Mouse (Mus musculus): ENCODE measurements around the gene Dab1. TPM values are rescaled to one million over a fixed set of nuclear protein-coding genes. Genes with fewer than 3 reads are reported as not detected.

Gene Dab1
- polyA plus RNA-seq, 1 experiment from 2014 or later: 0.30 TPM

DNA sequence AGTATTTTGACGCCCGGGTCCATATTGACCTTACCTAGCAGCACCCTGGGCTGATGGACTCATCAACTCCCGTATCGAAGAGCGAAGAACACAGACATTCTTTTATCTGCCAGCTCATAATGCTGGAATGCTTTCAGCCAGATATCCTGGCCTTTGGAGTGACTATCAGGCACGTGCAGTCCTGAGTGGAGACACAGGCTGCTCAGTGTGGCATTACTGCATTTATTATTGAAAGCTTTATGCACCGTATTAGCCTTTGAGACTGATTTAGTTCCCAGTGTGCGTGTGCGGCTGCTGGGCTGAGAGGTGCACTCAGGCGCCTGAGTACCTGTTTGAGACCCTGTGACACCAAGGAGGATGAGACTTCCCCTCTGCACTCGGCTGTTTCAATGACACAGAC is 1075.0 kb downstream of the Dab1 start:
- H3K9ac ChIP-seq: no peak overlapping the region
- no peaks in the 10 kb centered on the region for H3K4me1 ChIP-seq (replicated peaks)
- no peak overlapping the region for H3K27ac ChIP-seq
- H3K4me3 ChIP-seq (replicated peaks): no peak overlapping the region
- H3K4me2 ChIP-seq: no peak overlapping the region
- H3K36me3 ChIP-seq: no peaks in the 10 kb centered on the region
- 66% methylated on average over 11 of the region's 11 CpGs for WGBS (ENCODE audit: insufficient replicate concordance)
- ATAC-seq (ENCODE audit: low read depth) (no peak), DNase-seq (no peak)
- no peaks in the 10 kb centered on the region for H3K27me3 ChIP-seq
- H3K9me3 ChIP-seq (replicated peaks): no peaks in the 10 kb centered on the region

DNA sequence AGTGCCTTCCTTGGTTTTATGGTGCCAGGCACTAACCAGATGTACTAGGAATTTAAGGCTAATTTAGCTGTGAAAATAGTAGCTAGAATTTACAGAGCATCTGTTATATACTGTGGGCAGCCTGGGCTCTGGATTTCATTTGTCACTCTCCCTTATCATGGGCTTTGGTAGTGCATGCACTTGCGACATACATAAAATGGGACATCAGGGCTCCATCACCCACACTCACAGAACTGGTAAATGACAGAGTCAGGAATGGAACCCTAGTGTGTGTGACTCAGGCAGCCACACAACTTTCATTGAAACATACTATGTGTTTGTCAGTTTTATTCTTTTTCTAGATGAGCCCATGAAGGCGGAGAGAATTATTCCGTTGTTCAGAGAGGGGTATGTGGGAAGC is 1077.4 kb downstream of the Dab1 start:
- Histone ChIP-seq H3K9me3 (replicated peaks) (no peaks in the 10 kb centered on the region), H3K36me3 (no peaks in the 10 kb centered on the region), H3K27ac (no peak overlapping the region), H3K4me3 (replicated peaks) (no peak overlapping the region), H3K4me2 (no peak overlapping the region), H3K9ac (no peak overlapping the region), H3K4me1 (replicated peaks) (no peaks in the 10 kb centered on the region), H3K27me3 (no peaks in the 10 kb centered on the region)
- DNase-seq (no peak), ATAC-seq (ENCODE audit: low read depth) (no peak)
- 77% methylated on average over 3 of the region's 3 CpGs for WGBS (ENCODE audit: insufficient replicate concordance)

DNA sequence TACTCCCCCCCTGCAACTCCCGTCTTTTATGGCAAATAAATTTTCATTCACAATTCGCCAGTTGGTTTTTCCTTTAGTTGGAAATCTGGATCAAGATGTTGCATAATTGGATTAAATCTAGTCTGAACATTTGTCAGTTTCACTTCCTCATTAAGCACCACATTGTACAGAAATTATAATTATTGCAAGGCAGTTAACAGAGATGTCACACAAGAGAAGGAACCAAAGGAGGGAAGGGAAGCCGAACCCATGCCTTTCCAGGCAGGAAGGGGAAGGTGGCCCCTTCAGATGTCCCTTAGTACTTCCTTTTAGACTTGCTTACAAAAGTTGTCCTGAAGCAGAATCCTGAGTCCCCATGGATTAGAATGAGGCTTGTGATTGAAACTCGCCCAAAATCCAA is 1078.5 kb downstream of the Dab1 start:
- 49% methylated on average over 4 of the region's 4 CpGs for WGBS (ENCODE audit: insufficient replicate concordance)
- Histone ChIP-seq H3K4me3 (replicated peaks) (no peak overlapping the region), H3K27ac (no peak overlapping the region), H3K36me3 (no peaks in the 10 kb centered on the region), H3K9ac (no peak overlapping the region), H3K27me3 (no peaks in the 10 kb centered on the region), H3K9me3 (replicated peaks) (no peaks in the 10 kb centered on the region), H3K4me1 (replicated peaks) (no peaks in the 10 kb centered on the region), H3K4me2 (no peak overlapping the region)
- ATAC-seq (ENCODE audit: low read depth): no peak
- no peak for DNase-seq

DNA sequence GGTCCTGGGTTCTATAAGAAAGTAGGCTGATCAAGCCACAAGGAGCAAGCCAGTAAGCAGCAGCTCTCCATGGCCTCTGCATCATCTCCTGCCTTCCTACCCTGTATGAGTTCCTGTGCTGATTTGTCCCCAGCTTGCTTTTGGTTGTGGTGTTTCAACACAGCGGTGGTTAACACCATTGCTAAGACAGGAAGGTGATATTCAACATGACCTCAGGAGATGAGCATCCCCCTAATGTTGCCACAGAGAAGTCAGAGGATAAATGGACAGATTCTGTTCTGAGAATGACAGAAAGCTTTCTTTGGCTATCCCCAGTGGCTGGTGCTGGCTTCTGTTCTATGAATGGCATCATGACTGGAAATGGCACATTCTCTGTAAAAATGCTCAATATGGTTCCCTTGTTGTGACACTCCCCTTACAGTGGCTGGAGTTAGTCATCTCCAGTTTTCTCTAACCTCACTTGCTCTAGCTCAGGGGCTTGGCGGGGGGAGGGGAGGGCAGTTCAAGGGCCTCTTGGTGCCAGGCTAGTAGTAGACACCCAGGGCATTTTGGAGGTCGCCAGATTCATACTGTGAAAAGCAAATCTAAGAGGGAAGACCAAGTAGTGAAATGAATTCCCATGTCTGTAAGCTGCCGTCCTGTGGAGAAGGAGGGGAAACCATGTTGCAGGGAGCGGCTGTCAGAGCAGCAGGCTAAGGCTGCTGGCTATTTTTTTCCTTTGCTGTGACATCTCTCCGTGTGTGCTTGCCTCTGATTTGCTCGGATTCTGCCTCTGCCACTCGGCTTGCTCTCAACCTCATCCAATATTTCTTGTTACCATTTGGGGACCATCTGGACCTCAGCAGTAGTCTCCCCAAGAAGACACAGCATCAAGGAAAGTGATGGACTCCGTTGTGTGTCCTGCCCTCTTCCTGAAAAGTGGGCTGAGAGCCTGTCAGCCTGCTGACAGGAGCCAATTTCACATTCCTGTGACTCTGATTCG is 1086.8 kb downstream of the Dab1 start:
- no peak for DNase-seq
- 52% methylated on average over 10 of the region's 10 CpGs for WGBS (ENCODE audit: insufficient replicate concordance)

DNA sequence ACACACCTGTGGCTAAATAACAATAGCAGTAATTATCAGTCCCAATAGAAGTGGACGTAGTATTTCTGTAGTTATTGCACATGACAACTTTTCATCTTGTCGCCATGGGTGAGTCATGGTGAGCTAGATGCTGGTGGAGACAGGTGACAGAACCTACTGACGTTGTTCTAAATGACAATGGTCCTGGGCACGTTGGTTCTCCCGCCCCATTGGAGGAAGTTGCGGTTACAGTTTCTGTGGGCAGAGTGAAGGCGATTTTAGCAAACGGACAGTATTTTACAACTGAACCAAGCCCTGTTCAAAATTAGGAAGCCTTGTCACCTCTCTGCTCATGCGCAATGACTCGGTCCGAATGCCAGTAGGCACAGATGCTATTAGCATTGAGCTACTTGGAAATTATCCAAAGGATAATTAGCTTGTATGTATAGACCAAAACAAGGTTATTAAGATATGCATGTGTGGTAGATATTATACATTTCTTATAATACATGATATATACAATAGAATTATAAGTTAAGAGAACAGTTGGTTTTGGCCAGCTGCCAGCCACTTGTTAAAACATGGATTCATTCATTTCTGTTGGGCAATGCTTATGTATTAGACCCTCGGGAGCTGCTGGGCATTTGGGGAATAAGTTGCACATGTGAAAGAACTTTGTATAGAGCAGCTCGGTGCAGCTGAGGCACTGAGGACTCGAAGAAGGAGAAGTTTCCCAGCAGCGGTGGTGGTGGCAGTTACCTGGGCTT is 1093.4 kb downstream of the Dab1 start:
- H3K4me1 ChIP-seq (replicated peaks): no peaks in the 10 kb centered on the region
- no peak overlapping the region for H3K27ac ChIP-seq
- no peak overlapping the region for H3K4me3 ChIP-seq (replicated peaks)
- H3K36me3 ChIP-seq: no peaks in the 10 kb centered on the region
- DNase-seq (no peak), ATAC-seq (ENCODE audit: low read depth) (no peak)
- 58% methylated on average over 15 of the region's 15 CpGs for WGBS (ENCODE audit: insufficient replicate concordance)
- H3K9me3 ChIP-seq (replicated peaks): no peaks in the 10 kb centered on the region
- H3K27me3 ChIP-seq: no peaks in the 10 kb centered on the region
- no peak overlapping the region for H3K4me2 ChIP-seq
- no peak overlapping the region for H3K9ac ChIP-seq

More for the DNA sequence above, 1086.8 kb downstream of the Dab1 start:
- H3K9ac ChIP-seq: no peak overlapping the region
- H3K27ac ChIP-seq: no peak overlapping the region
- H3K9me3 ChIP-seq (replicated peaks): no peaks in the 10 kb centered on the region
- H3K4me1 ChIP-seq (replicated peaks): no peaks in the 10 kb centered on the region
- no peak overlapping the region for H3K4me3 ChIP-seq (replicated peaks)
- ATAC-seq (ENCODE audit: low read depth): no peak
- no peak overlapping the region for H3K4me2 ChIP-seq
- no peaks in the 10 kb centered on the region for H3K27me3 ChIP-seq
- no peaks in the 10 kb centered on the region for H3K36me3 ChIP-seq

DNA sequence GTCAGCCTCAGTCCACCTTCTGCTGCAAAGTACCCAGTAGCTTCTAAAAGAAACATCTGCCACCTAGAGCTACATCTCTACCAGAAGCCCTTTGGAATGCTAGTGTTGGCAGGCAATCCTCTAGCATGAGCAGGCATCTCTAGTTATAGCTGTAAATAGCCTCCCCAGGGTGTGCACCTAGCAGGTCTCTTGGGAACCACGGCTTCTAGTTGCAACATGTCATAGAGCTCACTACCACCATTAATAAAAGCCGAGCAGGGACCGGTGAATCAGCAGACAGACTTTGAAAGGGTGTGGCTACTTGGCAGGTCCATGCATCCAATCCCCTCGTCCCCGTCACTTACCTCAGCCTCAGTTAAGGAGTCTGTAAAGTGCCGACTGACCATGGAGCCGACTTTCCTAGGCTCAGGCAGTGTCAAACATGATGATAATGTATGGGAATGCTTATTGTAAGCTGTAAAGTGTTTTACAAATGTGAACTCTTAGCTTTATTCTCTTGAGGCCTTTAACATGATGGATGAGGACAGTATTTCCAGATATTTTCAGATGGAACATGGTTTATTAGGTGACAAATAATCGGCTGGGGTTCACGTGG is 1095.9 kb downstream of the Dab1 start:
- Histone ChIP-seq H3K4me1 (replicated peaks) (no peaks in the 10 kb centered on the region), H3K27me3 (no peaks in the 10 kb centered on the region), H3K4me2 (no peak overlapping the region), H3K9me3 (replicated peaks) (no peaks in the 10 kb centered on the region), H3K36me3 (no peaks in the 10 kb centered on the region), H3K9ac (no peak overlapping the region), H3K4me3 (replicated peaks) (no peak overlapping the region), H3K27ac (no peak overlapping the region)
- ATAC-seq (ENCODE audit: low read depth) (no peak), DNase-seq (no peak)
- WGBS (ENCODE audit: insufficient replicate concordance): 76% methylated on average over 9 of the region's 9 CpGs

DNA sequence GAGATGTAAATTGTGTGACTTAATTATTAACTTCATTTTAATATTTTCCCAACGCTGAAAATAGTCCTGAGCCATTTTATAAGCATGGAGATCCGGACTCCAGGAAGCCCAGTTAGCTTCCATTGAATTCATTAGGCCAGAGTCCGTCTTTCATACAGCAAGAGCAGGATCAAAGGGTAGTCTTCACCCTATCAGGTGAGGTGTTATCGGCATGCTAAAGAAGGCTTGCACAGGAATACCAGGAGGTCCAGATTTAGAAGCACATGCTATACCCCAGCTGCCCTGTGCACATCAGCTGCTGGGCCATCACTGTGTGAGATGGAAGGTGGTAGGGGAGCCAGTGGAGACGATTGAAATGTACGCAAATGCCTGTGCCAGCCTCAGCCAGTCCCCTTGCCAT is 1096.7 kb downstream of the Dab1 start:
- 68% methylated on average over 6 of the region's 6 CpGs for WGBS (ENCODE audit: insufficient replicate concordance)
- DNase-seq (no peak), ATAC-seq (ENCODE audit: low read depth) (no peak)
- H3K36me3 ChIP-seq: no peaks in the 10 kb centered on the region
- no peaks in the 10 kb centered on the region for H3K9me3 ChIP-seq (replicated peaks)
- H3K27ac ChIP-seq: no peak overlapping the region
- H3K9ac ChIP-seq: no peak overlapping the region
- no peak overlapping the region for H3K4me2 ChIP-seq
- no peaks in the 10 kb centered on the region for H3K4me1 ChIP-seq (replicated peaks)
- H3K4me3 ChIP-seq (replicated peaks): no peak overlapping the region
- no peaks in the 10 kb centered on the region for H3K27me3 ChIP-seq

DNA sequence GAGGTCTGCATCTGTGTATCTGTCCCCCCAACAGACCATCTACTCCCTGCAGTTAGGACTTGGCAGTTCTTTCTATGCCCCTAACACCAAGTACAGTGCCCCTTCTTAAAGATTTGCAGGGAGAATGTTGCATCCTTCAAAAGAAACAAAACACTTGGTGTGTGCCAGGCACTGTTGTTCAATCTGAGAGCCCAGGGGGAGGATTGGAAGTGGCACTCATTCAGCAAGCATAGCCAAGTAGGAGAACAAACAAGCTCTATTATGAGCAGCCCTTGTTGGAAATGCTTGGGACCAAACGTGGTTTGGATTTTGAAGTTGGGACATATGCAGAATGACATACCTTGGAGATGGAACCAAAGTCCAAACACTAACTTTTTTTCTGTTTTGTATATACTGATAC is 1097.3 kb downstream of the Dab1 start:
- Histone ChIP-seq H3K27ac (no peak overlapping the region), H3K36me3 (no peaks in the 10 kb centered on the region), H3K9ac (no peak overlapping the region), H3K4me3 (replicated peaks) (no peak overlapping the region), H3K9me3 (replicated peaks) (no peaks in the 10 kb centered on the region), H3K4me2 (no peak overlapping the region), H3K27me3 (no peaks in the 10 kb centered on the region), H3K4me1 (replicated peaks) (no peaks in the 10 kb centered on the region)
- 29% methylated on average over 1 of the region's 1 CpGs for WGBS (ENCODE audit: insufficient replicate concordance)
- ATAC-seq (ENCODE audit: low read depth): no peak
- no peak for DNase-seq

DNA sequence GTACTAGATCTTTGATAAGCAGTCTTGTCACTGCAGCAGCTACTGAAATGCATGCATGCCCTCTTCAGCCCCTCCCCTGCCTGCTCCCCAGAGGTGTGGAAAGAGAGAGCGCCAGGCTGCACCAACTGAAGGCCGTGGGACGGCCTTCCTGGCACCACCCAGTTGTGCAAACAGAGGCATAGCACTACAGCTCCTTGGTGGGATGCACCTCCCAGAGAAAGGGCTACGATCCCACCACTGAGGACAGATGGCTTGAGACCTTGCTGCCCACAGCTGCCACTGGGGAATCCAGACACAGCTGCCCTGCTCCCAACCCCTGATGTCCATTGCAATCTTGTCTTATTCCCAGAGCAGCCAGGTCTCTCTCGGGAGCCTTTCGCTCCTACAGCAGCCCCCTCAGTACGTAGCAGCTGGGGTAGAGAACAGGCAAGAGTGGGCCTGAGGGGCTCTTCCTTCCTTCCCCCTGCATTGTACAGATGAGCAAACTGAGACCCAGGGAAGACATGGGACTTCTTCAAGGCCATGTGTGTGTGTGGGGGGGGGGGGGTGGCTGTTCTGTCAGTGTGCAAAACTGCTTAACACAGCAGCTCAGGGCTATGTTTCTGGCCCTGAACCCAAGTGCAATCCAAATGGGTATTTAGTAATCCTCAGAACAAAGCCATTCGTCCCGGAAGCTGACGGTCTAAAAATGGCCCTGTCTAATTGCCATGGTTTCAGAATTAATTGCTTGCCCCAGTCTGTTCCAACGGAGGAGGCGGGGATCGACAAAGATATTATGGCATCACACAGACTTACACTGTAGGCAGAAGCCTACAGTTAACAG is 1100.0 kb downstream of the Dab1 start:
- no peaks in the 10 kb centered on the region for H3K36me3 ChIP-seq
- DNase-seq: no peak
- no peaks in the 10 kb centered on the region for H3K9me3 ChIP-seq (replicated peaks)
- no peaks in the 10 kb centered on the region for H3K4me1 ChIP-seq (replicated peaks)
- H3K4me3 ChIP-seq (replicated peaks): no peak overlapping the region
- ATAC-seq (ENCODE audit: low read depth): no peak
- no peak overlapping the region for H3K27ac ChIP-seq
- WGBS (ENCODE audit: insufficient replicate concordance): 58% methylated on average over 13 of the region's 13 CpGs
- no peak overlapping the region for H3K9ac ChIP-seq
- H3K27me3 ChIP-seq: no peaks in the 10 kb centered on the region
- H3K4me2 ChIP-seq: no peak overlapping the region

DNA sequence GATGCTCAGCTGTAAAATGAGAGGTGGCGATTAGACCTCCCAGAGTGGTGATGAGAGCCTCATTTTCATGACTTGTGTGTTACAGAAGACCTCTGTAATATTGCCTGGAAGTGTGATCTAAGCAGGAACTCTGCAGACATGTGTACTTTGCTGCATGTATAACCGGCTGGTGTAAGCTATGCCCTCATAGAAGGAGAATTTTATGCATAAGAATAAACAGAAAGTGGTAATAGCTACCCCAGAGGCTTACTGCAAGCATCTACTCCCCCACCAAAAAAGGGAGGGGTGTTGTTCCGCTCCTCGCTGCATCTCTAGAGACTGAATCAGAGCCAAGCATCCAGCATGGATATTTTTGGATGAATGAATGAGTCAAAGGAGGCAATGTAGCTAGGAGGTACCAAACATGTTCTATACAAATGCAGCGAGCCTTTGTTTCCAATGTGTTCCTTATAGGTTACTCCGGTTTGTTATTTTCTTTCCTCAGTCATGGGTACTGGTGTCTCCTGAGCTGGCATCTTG is 1104.4 kb downstream of the Dab1 start:
- Histone ChIP-seq H3K27me3 (no peaks in the 10 kb centered on the region), H3K4me2 (no peak overlapping the region), H3K9me3 (replicated peaks) (no peaks in the 10 kb centered on the region), H3K9ac (no peak overlapping the region), H3K4me3 (replicated peaks) (no peak overlapping the region), H3K27ac (no peak overlapping the region), H3K4me1 (replicated peaks) (no peaks in the 10 kb centered on the region), H3K36me3 (no peaks in the 10 kb centered on the region)
- DNase-seq (no peak), ATAC-seq (ENCODE audit: low read depth) (no peak)
- WGBS (ENCODE audit: insufficient replicate concordance): 65% methylated on average over 6 of the region's 6 CpGs

DNA sequence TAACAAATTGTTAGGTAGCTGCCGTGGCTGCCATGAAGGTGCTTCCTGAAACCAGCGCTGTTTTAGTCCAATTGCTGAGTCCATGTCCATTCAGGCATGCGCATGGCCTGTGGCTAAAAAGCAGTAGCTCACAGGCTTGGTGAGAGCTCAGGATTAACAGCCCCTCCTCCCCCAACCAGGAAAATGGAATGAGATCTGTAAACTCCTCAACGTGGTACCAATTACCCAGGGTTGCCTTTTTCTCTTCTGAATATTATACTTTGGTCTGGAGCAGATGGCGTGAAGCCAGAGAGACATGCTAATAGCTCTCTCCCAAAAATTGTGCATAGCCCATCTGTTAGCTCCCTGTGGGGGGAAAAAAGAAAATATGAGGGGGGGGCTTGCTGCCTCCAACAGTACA is 1105.1 kb downstream of the Dab1 start:
- Histone ChIP-seq H3K27ac (no peak overlapping the region), H3K4me2 (no peak overlapping the region), H3K36me3 (no peaks in the 10 kb centered on the region), H3K4me1 (replicated peaks) (no peaks in the 10 kb centered on the region), H3K9me3 (replicated peaks) (no peaks in the 10 kb centered on the region), H3K9ac (no peak overlapping the region), H3K4me3 (replicated peaks) (no peak overlapping the region), H3K27me3 (no peaks in the 10 kb centered on the region)
- no peak for DNase-seq
- ATAC-seq (ENCODE audit: low read depth): no peak
- WGBS (ENCODE audit: insufficient replicate concordance): 69% methylated on average over 5 of the region's 5 CpGs

All from liver, embryonic 13.5 days (tissue).